Mouse (Mus musculus) ovary, adult 18-20 months (tissue): Measurements from ENCODE around the gene Hypk.
"Not testable (repeated sequence)": the region's sequence is repeated elsewhere in the genome, so short reads cannot be mapped to it uniquely, and the experiment has no call there.

ENCODE experiments used
- DNase-seq: peaks from one replicate; pipeline ENCODE4 v3.0.0; 2022; ENCODE audit warnings: low spot score, mixed read lengths

The Hypk gene

GRCm38 (mm10) chr2:121448136-121448535 is 5.0 kb upstream of the Hypk start:
- no peak for DNase-seq

- peak; percentile 100 for DNase-seq
Observed at GRCm38 (mm10) chr2:121448739-121449535, 4.2 kb upstream of the Hypk start, which contains the start of gene Serf2. Serf2 (plus strand) TSS chr2:121449195.

GRCm38 (mm10) chr2:121449545-121450011 is 3.5 kb upstream of the Hypk start:
- no peak for DNase-seq

- DNase-seq: no peak
Observed at GRCm38 (mm10) chr2:121450093-121450492, 3.0 kb upstream of the Hypk start.

GRCm38 (mm10) chr2:121452361-121452760 is 729 bp upstream of the Hypk start:
- no peak for DNase-seq

GRCm38 (mm10) chr2:121453917-121454316 is 827 bp downstream of the Hypk start:
- no peak for DNase-seq

- DNase-seq: no peak
Observed at GRCm38 (mm10) chr2:121455534-121455933, 2.4 kb downstream of the Hypk start.

GRCm38 (mm10) chr2:121456692-121457642 is 3.9 kb downstream of the Hypk start, which contains the start of gene Serinc4:
Serinc4 (minus strand) TSS chr2:121456781.
- peak; percentile 73 for DNase-seq

GRCm38 (mm10) chr2:121460071-121460470 is 7.0 kb downstream of the Hypk start:
- no peak for DNase-seq

GRCm38 (mm10) chr2:121468982-121469381 is 15.9 kb downstream of the Hypk start:
- not testable (repeated sequence) for DNase-seq

- DNase-seq: not testable (repeated sequence)
Observed at GRCm38 (mm10) chr2:121472783-121473182, 19.7 kb downstream of the Hypk start.

GRCm38 (mm10) chr2:121473301-121474179 is 20.4 kb downstream of the Hypk start, which contains the start of gene Mfap1b:
Mfap1b (minus strand) TSS chr2:121474067.
- DNase-seq: peak; percentile 75

GRCm38 (mm10) chr2:121474180-121474535 is 21.1 kb downstream of the Hypk start:
- no peak for DNase-seq

- DNase-seq: not testable (repeated sequence)
Observed at GRCm38 (mm10) chr2:121475306-121475705, 22.2 kb downstream of the Hypk start.

- no peak for DNase-seq
Observed at GRCm38 (mm10) chr2:121477491-121478266, 24.6 kb downstream of the Hypk start.

- no peak for DNase-seq
Observed at GRCm38 (mm10) chr2:121480498-121480897, 27.4 kb downstream of the Hypk start.

GRCm38 (mm10) chr2:121480916-121481315 is 27.8 kb downstream of the Hypk start:
- DNase-seq: not testable (repeated sequence)

- no peak for DNase-seq
Observed at GRCm38 (mm10) chr2:121483576-121483975, 30.5 kb downstream of the Hypk start.

- not testable (repeated sequence) for DNase-seq
Observed at GRCm38 (mm10) chr2:121484403-121484802, 31.3 kb downstream of the Hypk start.

- not testable (repeated sequence) for DNase-seq
Observed at GRCm38 (mm10) chr2:121501550-121501949, 48.5 kb downstream of the Hypk start.
